Mouse (Mus musculus): ENCODE measurements around the gene Crtap. TPM values are rescaled to one million over a fixed set of nuclear protein-coding genes. Genes with fewer than 3 reads are reported as not detected.
A peak's percentile ranks its signal among the peaks of the same experiment; 100 is the strongest.

The Crtap gene
- total RNA-seq, 1 experiment, result 106 TPM

DNA sequence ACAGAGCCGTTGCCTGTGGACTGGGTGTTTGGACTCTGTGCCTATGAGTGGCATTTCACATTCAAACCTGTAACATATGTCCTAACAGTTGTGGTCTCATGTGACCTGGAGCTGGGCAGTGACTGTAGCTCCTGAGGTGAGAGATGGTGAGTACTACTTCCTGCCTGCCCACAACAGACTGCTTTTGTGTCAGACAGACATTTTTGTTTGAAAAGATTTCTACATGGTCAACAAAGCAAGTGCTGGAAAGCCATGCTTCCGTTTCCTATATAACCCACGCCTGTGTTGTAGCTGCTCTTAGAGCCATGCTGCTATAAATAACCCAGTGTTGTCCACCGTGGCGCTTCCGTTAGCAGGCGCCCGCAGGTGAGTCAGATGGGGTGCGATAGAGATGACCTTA, 21.9 kb upstream of the Crtap start:
- Histone ChIP-seq H3K4me1 (ENCODE audit: control insufficient read depth in 2 of 2, insufficient read depth in 2 of 2, low read length in 2 of 2, poor library complexity in 1 of 2) (no peaks in the 10 kb centered on the region), H3K9me3 (ENCODE audit: control insufficient read depth, insufficient read depth, low read depth, low read length) (peaks cover 38% of the 10 kb centered on the region), H3K27ac (ENCODE audit: insufficient read depth, low read depth, low read length, poor library complexity, severe bottlenecking) (no peak overlapping the region), H3K4me3 (ENCODE audit: insufficient read depth in 1 of 2, low read depth in 1 of 2, low read length in 2 of 2, poor library complexity in 1 of 2, severe bottlenecking in 1 of 2) (no peak overlapping the region), H3K36me3 (ENCODE audit: control insufficient read depth, insufficient read depth, low read length, poor library complexity, severe bottlenecking) (peaks cover 69% of the 10 kb centered on the region), H3K9ac (ENCODE audit: insufficient read depth, low read depth, low read length, poor library complexity, severe bottlenecking) (no peak overlapping the region)
- in situ Hi-C loops (cut with MboI; ENCODE audit: low sequenced_read_pairs in 2 of 2, unreplicated experiment in 2 of 2), result no loop called here
- no peak for TF ChIP-seq HCFC1 (IDR thresholded peaks at IDR 0.05; ENCODE audit: borderline replicate concordance, insufficient read depth, low read length)
- TF ChIP-seq CHD2 (IDR thresholded peaks at IDR 0.05; ENCODE audit: low read depth, low read length), result no peak
- TF ChIP-seq MAFK (IDR thresholded peaks at IDR 0.05; ENCODE audit: insufficient read depth, low read depth, low read length), result no peak
- TF ChIP-seq ZC3H11A (IDR thresholded peaks at IDR 0.05; ENCODE audit: borderline replicate concordance, low read depth, low read length), result no peak
- TF ChIP-seq ZNF384 (IDR thresholded peaks at IDR 0.05; ENCODE audit: low read depth, low read length), result no peak
- no peak for DNase-seq (ENCODE audit: low read depth, low spot score)

DNA sequence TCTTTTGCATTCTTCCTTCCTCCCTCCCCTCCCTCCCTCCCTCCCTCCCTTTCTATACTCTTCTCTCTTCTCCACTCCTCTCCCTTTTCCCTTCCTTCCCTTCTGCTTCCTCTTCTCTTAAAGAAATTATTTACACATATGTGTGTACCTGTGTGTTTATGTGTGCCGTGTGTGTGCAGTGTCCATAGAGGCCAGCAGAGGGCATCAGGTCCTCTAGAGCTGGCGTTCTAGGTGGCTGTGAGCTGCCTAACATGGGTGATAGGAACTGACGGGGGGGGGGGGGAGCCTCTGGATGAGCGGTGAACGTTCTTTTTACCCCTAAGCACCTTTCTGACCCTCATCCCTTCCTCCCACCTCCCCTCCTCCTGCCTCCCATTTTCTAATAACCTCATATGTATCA, 20.8 kb upstream of the Crtap start:
- Histone ChIP-seq H3K27ac (ENCODE audit: insufficient read depth, low read depth, low read length, poor library complexity, severe bottlenecking) (no peak overlapping the region), H3K9me3 (ENCODE audit: control insufficient read depth, insufficient read depth, low read depth, low read length) (peaks cover 31% of the 10 kb centered on the region), H3K9ac (ENCODE audit: insufficient read depth, low read depth, low read length, poor library complexity, severe bottlenecking) (no peak overlapping the region), H3K4me1 (ENCODE audit: control insufficient read depth in 2 of 2, insufficient read depth in 2 of 2, low read length in 2 of 2, poor library complexity in 1 of 2) (no peaks in the 10 kb centered on the region), H3K4me3 (ENCODE audit: insufficient read depth in 1 of 2, low read depth in 1 of 2, low read length in 2 of 2, poor library complexity in 1 of 2, severe bottlenecking in 1 of 2) (no peak overlapping the region), H3K36me3 (ENCODE audit: control insufficient read depth, insufficient read depth, low read length, poor library complexity, severe bottlenecking) (peaks cover 67% of the 10 kb centered on the region)
- TF ChIP-seq MAFK (IDR thresholded peaks at IDR 0.05; ENCODE audit: insufficient read depth, low read depth, low read length) (no peak), ZNF384 (IDR thresholded peaks at IDR 0.05; ENCODE audit: low read depth, low read length) (no peak)
- DNase-seq (ENCODE audit: low read depth, low spot score), result no peak
- in situ Hi-C loops (cut with MboI; ENCODE audit: low sequenced_read_pairs in 2 of 2, unreplicated experiment in 2 of 2), result no loop called here

DNA sequence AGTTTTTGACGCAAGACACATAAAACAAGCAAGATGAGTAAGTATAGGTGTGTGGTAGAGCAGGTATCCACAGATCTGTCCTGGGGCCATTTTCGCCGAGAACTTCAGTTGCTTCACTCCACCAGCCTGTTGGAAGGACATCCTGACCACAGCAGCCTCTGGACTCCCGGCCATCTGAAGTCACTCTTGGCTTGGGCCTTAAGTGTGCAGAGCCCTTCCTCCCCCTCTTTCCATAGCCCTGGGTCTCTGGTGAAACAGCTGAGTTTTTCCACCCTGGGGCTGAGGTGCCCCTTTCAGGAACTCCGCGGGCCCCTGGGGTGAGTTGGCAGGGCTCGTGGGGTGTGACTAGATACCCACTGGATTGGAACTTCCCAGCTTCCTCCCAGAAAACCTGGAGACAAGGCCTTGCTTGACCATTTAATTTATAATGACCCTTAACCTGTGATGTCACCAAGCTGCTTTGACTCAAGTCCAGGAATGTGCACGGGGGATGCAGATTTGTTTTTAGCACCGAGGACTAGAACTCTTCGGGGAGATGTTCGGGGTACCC, 19.9 kb upstream of the Crtap start:
- TF ChIP-seq ZNF384 (IDR thresholded peaks at IDR 0.05; ENCODE audit: low read depth, low read length) (no peak), ZC3H11A (IDR thresholded peaks at IDR 0.05; ENCODE audit: borderline replicate concordance, low read depth, low read length) (no peak)
- Histone ChIP-seq H3K27ac (ENCODE audit: insufficient read depth, low read depth, low read length, poor library complexity, severe bottlenecking) (no peak overlapping the region), H3K4me3 (ENCODE audit: insufficient read depth in 1 of 2, low read depth in 1 of 2, low read length in 2 of 2, poor library complexity in 1 of 2, severe bottlenecking in 1 of 2) (no peak overlapping the region), H3K36me3 (ENCODE audit: control insufficient read depth, insufficient read depth, low read length, poor library complexity, severe bottlenecking) (peaks cover 71% of the 10 kb centered on the region), H3K4me1 (ENCODE audit: control insufficient read depth in 2 of 2, insufficient read depth in 2 of 2, low read length in 2 of 2, poor library complexity in 1 of 2) (peaks cover 0 to 2% of the 10 kb centered on the region in 2 experiments; a peak in 2 of 4 replicates), H3K9me3 (ENCODE audit: control insufficient read depth, insufficient read depth, low read depth, low read length) (peaks cover 23% of the 10 kb centered on the region), H3K9ac (ENCODE audit: insufficient read depth, low read depth, low read length, poor library complexity, severe bottlenecking) (no peak overlapping the region)
- no peak for DNase-seq (ENCODE audit: low read depth, low spot score)
- in situ Hi-C loops (cut with MboI; ENCODE audit: low sequenced_read_pairs in 2 of 2, unreplicated experiment in 2 of 2), result no loop called here

DNA sequence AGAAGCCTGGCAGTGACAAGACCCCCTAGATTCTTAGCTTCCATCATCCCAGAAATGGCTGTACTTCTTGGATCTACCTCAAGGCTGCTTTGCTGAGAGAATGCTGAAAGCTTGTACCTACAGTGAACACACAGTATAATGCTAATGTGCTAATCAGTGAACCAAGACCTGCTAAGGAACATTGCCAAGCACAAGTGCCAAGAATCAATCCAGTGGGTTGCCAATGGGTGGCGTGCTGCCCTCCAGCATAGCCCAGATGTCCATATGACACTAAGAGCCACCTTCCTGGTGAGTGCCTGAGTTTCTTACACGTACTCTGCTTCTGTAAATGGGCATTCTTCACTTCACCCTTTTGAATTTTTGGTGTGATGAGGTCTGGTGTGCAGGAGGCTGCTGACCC, 17.2 kb upstream of the Crtap start:
- H3K4me3 ChIP-seq (ENCODE audit: insufficient read depth in 1 of 2, low read depth in 1 of 2, low read length in 2 of 2, poor library complexity in 1 of 2, severe bottlenecking in 1 of 2), result no peak overlapping the region
- TF ChIP-seq MAFK (IDR thresholded peaks at IDR 0.05; ENCODE audit: insufficient read depth, low read depth, low read length), result no peak
- TF ChIP-seq ZNF384 (IDR thresholded peaks at IDR 0.05; ENCODE audit: low read depth, low read length), result no peak
- no peak for TF ChIP-seq CHD2 (IDR thresholded peaks at IDR 0.05; ENCODE audit: low read depth, low read length)
- TF ChIP-seq HCFC1 (IDR thresholded peaks at IDR 0.05; ENCODE audit: borderline replicate concordance, insufficient read depth, low read length), result no peak
- peaks cover 62% of the 10 kb centered on the region for H3K36me3 ChIP-seq (ENCODE audit: control insufficient read depth, insufficient read depth, low read length, poor library complexity, severe bottlenecking)
- no peak for DNase-seq (ENCODE audit: low read depth, low spot score)
- peaks cover 8% of the 10 kb centered on the region for H3K9me3 ChIP-seq (ENCODE audit: control insufficient read depth, insufficient read depth, low read depth, low read length)
- in situ Hi-C loops (cut with MboI; ENCODE audit: low sequenced_read_pairs in 2 of 2, unreplicated experiment in 2 of 2), result no loop called here
- H3K9ac ChIP-seq (ENCODE audit: insufficient read depth, low read depth, low read length, poor library complexity, severe bottlenecking), result no peak overlapping the region
- H3K4me1 ChIP-seq (ENCODE audit: control insufficient read depth in 2 of 2, insufficient read depth in 2 of 2, low read length in 2 of 2, poor library complexity in 1 of 2), result peaks cover 0 to 5% of the 10 kb centered on the region in 2 experiments; a peak in 2 of 4 replicates
- H3K27ac ChIP-seq (ENCODE audit: insufficient read depth, low read depth, low read length, poor library complexity, severe bottlenecking), result no peak overlapping the region

DNA sequence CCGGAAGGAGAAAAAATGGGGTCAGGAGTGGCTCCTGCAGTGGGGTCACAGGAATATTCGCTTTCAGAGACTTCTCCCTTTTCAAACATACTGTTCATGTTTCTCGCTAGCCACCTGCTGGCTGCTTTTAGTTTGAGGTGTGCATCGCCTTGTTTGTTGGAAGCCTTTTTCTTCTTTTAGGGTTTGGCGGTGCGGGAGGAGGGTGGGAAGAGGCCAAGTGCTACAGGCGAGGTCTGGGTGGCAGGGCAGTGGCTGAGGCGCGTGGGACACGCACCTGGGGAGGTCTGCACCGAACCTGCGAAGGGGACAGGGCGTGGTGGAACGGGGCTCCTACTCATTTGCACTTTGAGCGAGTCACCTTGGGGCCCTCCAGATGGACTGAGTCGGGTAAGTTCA, 11.2 kb upstream of the Crtap start:
- in situ Hi-C loops (cut with MboI; ENCODE audit: low sequenced_read_pairs in 2 of 2, unreplicated experiment in 2 of 2), result no loop called here
- H3K4me1 ChIP-seq (ENCODE audit: control insufficient read depth in 2 of 2, insufficient read depth in 2 of 2, low read length in 2 of 2, poor library complexity in 1 of 2), result peaks cover 6 to 7% of the 10 kb centered on the region in 2 experiments; a peak in 3 of 4 replicates
- no peak for DNase-seq (ENCODE audit: low read depth, low spot score)
- H3K9me3 ChIP-seq (ENCODE audit: control insufficient read depth, insufficient read depth, low read depth, low read length), result 0 out of 2 replicates have a peak, but pooled peaks cover 3% of the 10 kb centered on the region
- no peak for TF ChIP-seq HCFC1 (IDR thresholded peaks at IDR 0.05; ENCODE audit: borderline replicate concordance, insufficient read depth, low read length)
- TF ChIP-seq CHD2 (IDR thresholded peaks at IDR 0.05; ENCODE audit: low read depth, low read length), result no peak
- TF ChIP-seq ZNF384 (IDR thresholded peaks at IDR 0.05; ENCODE audit: low read depth, low read length), result no peak
- no peak for TF ChIP-seq ZC3H11A (IDR thresholded peaks at IDR 0.05; ENCODE audit: borderline replicate concordance, low read depth, low read length)
- no peak for TF ChIP-seq MAFK (IDR thresholded peaks at IDR 0.05; ENCODE audit: insufficient read depth, low read depth, low read length)
- peak overlapping the region; percentile 92 to 98 for H3K4me3 ChIP-seq (ENCODE audit: insufficient read depth in 1 of 2, low read depth in 1 of 2, low read length in 2 of 2, poor library complexity in 1 of 2, severe bottlenecking in 1 of 2)
- H3K9ac ChIP-seq (ENCODE audit: insufficient read depth, low read depth, low read length, poor library complexity, severe bottlenecking), result peak overlapping the region; percentile 90
- peak overlapping the region; percentile 64 for H3K27ac ChIP-seq (ENCODE audit: insufficient read depth, low read depth, low read length, poor library complexity, severe bottlenecking)
- peaks cover 29% of the 10 kb centered on the region for H3K36me3 ChIP-seq (ENCODE audit: control insufficient read depth, insufficient read depth, low read length, poor library complexity, severe bottlenecking)
